Mouse (Mus musculus) forebrain, embryonic 16.5 days (tissue): ENCODE data around the gene Gm10300. TPM values are rescaled to one million over a fixed set of nuclear protein-coding genes. Genes with fewer than 3 reads are reported as not detected.

ENCODE experiments used
- ATAC-seq: fragments of 200-750 bp; cut with Nextera tagmentation; 2 replicates; pipeline ENCODE4 v1.8.0; 2017; ENCODE audit warnings: mild to moderate bottlenecking, moderate library complexity
- H3K27ac ChIP-seq: fragments of 300-500 bp; sonication (generic); 2 replicates; pipeline ENCODE4 v1.5.1; 2014; ENCODE audit warnings: low read length, control low read depth
- H3K27me3 ChIP-seq: fragments of 300-500 bp; sonication (generic); replicated peaks from 2 replicates; pipeline ENCODE4 v1.6.1; 2014; ENCODE audit warnings: low read length; ENCODE audit not compliant: control insufficient read depth, insufficient read depth
- H3K36me3 ChIP-seq: fragments of 300-500 bp; sonication (generic); 2 replicates; pipeline ENCODE4 v1.6.1; 2014; ENCODE audit not compliant: control insufficient read depth, insufficient read depth
- H3K4me1 ChIP-seq: fragments of 300-500 bp; sonication (generic); replicated peaks from 2 replicates; pipeline ENCODE4 v1.6.1; 2014; ENCODE audit warnings: low read length; ENCODE audit not compliant: control insufficient read depth, insufficient read depth
- H3K4me2 ChIP-seq: fragments of 300-500 bp; sonication (generic); 2 replicates; pipeline ENCODE4 v1.6.1; 2014; ENCODE audit warnings: mild to moderate bottlenecking, low read length, control low read depth
- H3K4me3 ChIP-seq: fragments of 300-500 bp; sonication (generic); replicated peaks from 2 replicates; pipeline ENCODE4 v1.5.1; 2014; ENCODE audit warnings: mild to moderate bottlenecking, low read length, control low read depth
- H3K9ac ChIP-seq: fragments of 300-500 bp; sonication (generic); replicated peaks from 2 replicates; pipeline ENCODE4 v1.6.1; 2014; ENCODE audit warnings: low read depth, low read length, control low read depth
- H3K9me3 ChIP-seq: fragments of 300-500 bp; sonication (generic); 2 replicates; pipeline ENCODE4 v1.6.1; 2016; ENCODE audit warnings: low read length; ENCODE audit not compliant: control insufficient read depth
- WGBS: fragments of 180-500 bp; shearing (Covaris S2); extraction: QIAGEN DNeasy Blood & Tissue Kit; methylation state at CpG from one replicate; pipeline ENCODE4 v1.1.7; 2014; 5-methylcytosine and 5-hydroxymethylcytosine counted together
- polyA plus RNA-seq: library from polyadenylated mRNA; unstranded; fragments of >200 nt; fragmentation: Nextera tagmentation; extraction: Ambion mirVana; gene quantifications from 2 replicates; pipeline ENCODE4 v1.2.1, GENCODE M21; 2015

The Gm10300 gene
- polyA plus RNA-seq, 1 experiment from 2014 or later, result not detected

GRCm38 (mm10) chr4:132037137-132037536, 37.4 kb upstream of the Gm10300 start:
- 0 out of 2 replicates have a peak, but pooled peaks cover 4% of the 10 kb centered on the region for H3K27me3 ChIP-seq
- 90% methylated on average over 5 of the region's 5 CpGs for WGBS
- H3K4me3 ChIP-seq, result no peak overlapping the region
- no peak overlapping the region for H3K27ac ChIP-seq
- H3K9ac ChIP-seq, result no peak overlapping the region
- no peaks in the 10 kb centered on the region for H3K36me3 ChIP-seq
- peaks cover 6% of the 10 kb centered on the region for H3K4me1 ChIP-seq
- H3K9me3 ChIP-seq, result no peaks in the 10 kb centered on the region
- no peak overlapping the region for H3K4me2 ChIP-seq
- no peak for ATAC-seq

- peaks cover 6% of the 10 kb centered on the region for H3K4me1 ChIP-seq
- no peak overlapping the region for H3K9ac ChIP-seq
- H3K4me3 ChIP-seq, result no peak overlapping the region
- no peak overlapping the region for H3K4me2 ChIP-seq
- H3K27me3 ChIP-seq, result no peaks in the 10 kb centered on the region
- no peak overlapping the region for H3K27ac ChIP-seq
- no peaks in the 10 kb centered on the region for H3K9me3 ChIP-seq
- WGBS, result 36% methylated on average over 7 of the region's 7 CpGs
- no peak for ATAC-seq
- H3K36me3 ChIP-seq, result no peaks in the 10 kb centered on the region
Measured at GRCm38 (mm10) chr4:132037991-132038390, 36.5 kb upstream of the Gm10300 start.

GRCm38 (mm10) chr4:132038809-132039208, 35.7 kb upstream of the Gm10300 start:
- H3K27me3 ChIP-seq, result no peaks in the 10 kb centered on the region
- peaks cover 3% of the 10 kb centered on the region for H3K4me1 ChIP-seq
- H3K36me3 ChIP-seq, result no peaks in the 10 kb centered on the region
- no peaks in the 10 kb centered on the region for H3K9me3 ChIP-seq
- 93% methylated on average over 2 of the region's 2 CpGs for WGBS
- H3K4me2 ChIP-seq, result no peak overlapping the region
- no peak overlapping the region for H3K27ac ChIP-seq
- H3K4me3 ChIP-seq, result no peak overlapping the region
- H3K9ac ChIP-seq, result no peak overlapping the region
- ATAC-seq, result no peak

- H3K4me1 ChIP-seq, result peaks cover 3% of the 10 kb centered on the region
- H3K9ac ChIP-seq, result no peak overlapping the region
- no peaks in the 10 kb centered on the region for H3K27me3 ChIP-seq
- H3K4me3 ChIP-seq, result no peak overlapping the region
- no peaks in the 10 kb centered on the region for H3K9me3 ChIP-seq
- H3K4me2 ChIP-seq, result no peak overlapping the region
- no peaks in the 10 kb centered on the region for H3K36me3 ChIP-seq
- WGBS, result 96% methylated on average over 2 of the region's 2 CpGs
- H3K27ac ChIP-seq, result no peak overlapping the region
- no peak for ATAC-seq
Measured at GRCm38 (mm10) chr4:132039521-132039920, 35.0 kb upstream of the Gm10300 start.

- no peak for ATAC-seq
- no peaks in the 10 kb centered on the region for H3K27me3 ChIP-seq
- H3K9ac ChIP-seq, result no peak overlapping the region
- no peaks in the 10 kb centered on the region for H3K9me3 ChIP-seq
- 87% methylated on average over 8 of the region's 8 CpGs for WGBS
- no peak overlapping the region for H3K27ac ChIP-seq
- H3K4me2 ChIP-seq, result no peak overlapping the region
- H3K4me3 ChIP-seq, result no peak overlapping the region
- H3K4me1 ChIP-seq, result peaks cover 3% of the 10 kb centered on the region; the same call in 1 of the 2 replicates
- H3K36me3 ChIP-seq, result no peaks in the 10 kb centered on the region
Measured at GRCm38 (mm10) chr4:132039975-132040645, 34.4 kb upstream of the Gm10300 start.

DNA sequence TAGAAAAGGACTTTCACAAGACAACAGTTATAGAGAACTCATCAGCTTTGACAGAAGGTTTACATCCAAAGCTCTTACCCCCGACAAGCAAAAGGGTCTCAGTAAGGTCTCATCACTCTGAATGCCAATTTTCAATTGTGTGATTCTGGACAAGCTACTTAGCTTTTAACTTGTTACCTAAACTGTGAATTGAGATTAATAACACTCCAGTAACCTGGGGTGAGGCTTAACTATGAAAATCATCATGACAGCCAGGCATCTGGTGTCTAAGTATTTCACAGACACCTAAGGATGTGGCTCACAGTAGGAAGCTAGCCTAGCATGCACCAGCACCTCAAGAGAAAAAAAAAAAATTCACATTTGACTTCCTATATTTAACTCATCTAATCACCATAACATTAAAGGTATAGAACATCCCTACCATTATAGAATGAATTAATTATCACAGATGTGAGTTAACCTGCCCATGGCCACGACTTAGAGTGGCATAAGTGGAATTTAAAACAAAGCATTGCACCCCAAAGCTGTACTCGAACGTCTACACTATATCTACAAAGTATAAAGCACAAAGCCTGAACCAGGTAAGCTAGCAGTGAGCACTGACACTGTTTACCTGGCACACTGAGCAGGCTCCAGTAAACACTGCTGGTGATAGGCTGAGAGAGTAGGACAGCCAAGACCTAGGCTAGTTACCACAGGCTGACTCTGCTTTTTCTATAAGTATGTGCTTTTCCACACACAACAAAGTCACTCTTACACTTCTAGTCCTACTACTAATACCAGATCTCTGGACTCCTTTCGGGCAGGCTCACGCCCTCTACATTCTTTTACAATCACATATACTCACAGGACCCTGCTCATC, 32.8 kb upstream of the Gm10300 start:
- ATAC-seq, result no peak
- Histone ChIP-seq H3K27me3 (no peaks in the 10 kb centered on the region), H3K36me3 (no peaks in the 10 kb centered on the region), H3K9ac (no peak overlapping the region), H3K4me1 (peaks cover 8% of the 10 kb centered on the region), H3K9me3 (no peaks in the 10 kb centered on the region), H3K27ac (no peak overlapping the region), H3K4me2 (no peak overlapping the region), H3K4me3 (no peak overlapping the region)
- 74% methylated on average over 6 of the region's 6 CpGs for WGBS

DNA sequence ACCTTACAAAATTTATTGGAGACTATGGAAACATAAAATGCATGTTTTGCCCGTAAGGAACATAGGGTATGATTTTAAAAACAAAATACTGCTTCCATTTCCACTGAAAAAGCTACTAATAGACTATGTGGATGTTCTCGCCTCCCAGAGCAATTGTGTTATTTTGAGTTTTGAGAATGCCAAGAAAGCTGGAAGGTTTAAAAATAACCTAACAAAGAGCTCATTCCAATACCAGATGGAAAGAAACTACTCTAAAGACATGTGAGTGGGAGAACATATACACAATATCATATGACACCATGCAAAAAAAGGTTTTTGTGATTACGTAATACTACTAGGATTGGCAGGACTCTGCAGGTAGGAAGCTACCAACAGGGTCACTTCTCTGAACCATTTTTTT, 30.8 kb upstream of the Gm10300 start:
- Histone ChIP-seq H3K9ac (no peak overlapping the region), H3K4me2 (no peak overlapping the region), H3K4me3 (no peak overlapping the region), H3K27ac (no peak overlapping the region), H3K9me3 (no peaks in the 10 kb centered on the region), H3K4me1 (peaks cover 18% of the 10 kb centered on the region), H3K36me3 (no peaks in the 10 kb centered on the region), H3K27me3 (no peaks in the 10 kb centered on the region)
- 87% methylated on average over 3 of the region's 3 CpGs for WGBS
- no peak for ATAC-seq

DNA sequence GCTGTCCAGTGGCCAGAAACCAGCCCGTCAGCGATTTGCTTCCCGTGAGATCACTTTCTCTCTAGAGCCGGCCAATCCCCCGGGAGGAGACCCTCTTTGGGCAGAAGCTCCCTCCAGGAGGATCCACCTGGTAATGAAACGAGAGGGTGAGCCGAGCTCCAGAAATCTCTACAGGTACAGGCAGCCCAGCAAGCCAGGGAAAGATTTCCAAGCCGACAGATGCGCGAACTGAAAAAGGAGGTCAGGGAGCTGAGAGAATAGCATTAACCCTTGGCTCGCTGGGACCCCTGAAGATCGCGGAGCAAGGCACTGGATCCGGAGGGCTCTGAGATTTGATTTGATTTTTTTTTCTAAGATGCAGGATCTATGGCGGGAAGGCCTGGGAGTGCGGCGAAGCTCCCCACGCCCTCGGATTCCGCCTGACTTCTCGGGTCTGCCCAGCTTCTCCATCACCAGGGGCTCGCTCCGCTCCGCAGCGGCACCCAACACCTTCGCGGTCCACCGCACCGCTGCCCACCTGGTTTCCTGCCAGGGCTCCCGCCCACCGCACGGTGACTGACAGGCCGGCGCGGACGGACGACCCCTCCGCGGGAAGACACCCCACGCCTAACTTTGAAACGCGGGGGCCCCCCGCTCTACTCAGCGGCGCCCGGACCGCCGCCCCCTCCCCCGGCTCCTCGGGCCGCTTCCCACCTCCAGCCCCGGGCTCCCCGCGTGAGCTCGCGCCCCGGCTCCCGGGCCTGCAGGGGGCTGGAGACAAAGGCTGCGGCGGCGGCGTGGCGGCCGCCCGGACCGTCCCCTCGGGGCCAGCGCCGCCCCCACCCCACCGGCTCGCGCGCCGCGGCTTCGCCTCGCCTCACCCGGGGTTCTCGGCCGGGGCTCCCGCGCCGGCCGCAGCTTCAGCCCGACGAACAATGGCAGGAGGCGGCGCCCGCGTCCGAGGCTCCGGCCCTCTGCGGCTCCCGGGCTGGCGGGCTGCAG, 26.2 kb upstream of the Gm10300 start:
- WGBS, result under 1% methylated on average over 75 of the region's 95 CpGs
- H3K27me3 ChIP-seq, result 0 out of 2 replicates have a peak, but pooled peaks cover 8% of the 10 kb centered on the region
- peak overlapping the region; percentile 89 for H3K4me2 ChIP-seq
- H3K36me3 ChIP-seq, result no peaks in the 10 kb centered on the region
- no peaks in the 10 kb centered on the region for H3K9me3 ChIP-seq
- peak overlapping the region; percentile 93 for H3K9ac ChIP-seq
- peak overlapping the region; percentile 89 for H3K27ac ChIP-seq
- peaks cover 24% of the 10 kb centered on the region for H3K4me1 ChIP-seq
- peak overlapping the region; percentile 96 for H3K4me3 ChIP-seq
- ATAC-seq, result peak; percentile 53
